Mouse (Mus musculus) myocyte (in vitro differentiated cells): Measurements from ENCODE around the gene Tmem33. TPM values are rescaled to one million over a fixed set of nuclear protein-coding genes. Genes with fewer than 3 reads are reported as not detected.
A peak's percentile ranks its signal among the peaks of the same experiment; 100 is the strongest.

Source experiments
- H3K27me3 ChIP-seq: one replicate; pipeline ENCODE4 v1.6.1; 2011; ENCODE audit not compliant: control insufficient read depth, insufficient read depth, insufficient read length
- H3K36me3 ChIP-seq: one replicate; pipeline ENCODE4 v1.6.1; 2011; ENCODE audit not compliant: control insufficient read depth, insufficient read depth
- H3K4me2 ChIP-seq: one replicate; pipeline ENCODE4 v1.6.1; 2011; ENCODE audit warnings: low read depth, control low read depth
- H3K4me3 ChIP-seq: one replicate; pipeline ENCODE4 v1.5.1; 2011; ENCODE audit warnings: mild to moderate bottlenecking, control low read depth, moderate library complexity
- H3K79me2 ChIP-seq: one replicate; pipeline ENCODE4 v1.6.1; 2011; ENCODE audit not compliant: control insufficient read depth, insufficient read depth
- H3ac ChIP-seq: one replicate; pipeline ENCODE4 v1.6.1; 2011; ENCODE audit not compliant: control insufficient read depth, insufficient read length
- CEBPB ChIP-seq: IDR thresholded peaks from 2 replicates; pipeline ENCODE4 v1.6.1; 2011; ENCODE audit warnings: mild to moderate bottlenecking, moderate library complexity; ENCODE audit not compliant: poor library complexity, insufficient read depth, severe bottlenecking
- E2F4 ChIP-seq: IDR thresholded peaks from one replicate; pipeline ENCODE4 v1.6.1; 2011; ENCODE audit warnings: mild to moderate bottlenecking, control low read depth, moderate library complexity; ENCODE audit not compliant: insufficient read depth
- MAX ChIP-seq: IDR thresholded peaks from one replicate; pipeline ENCODE4 v1.6.1; 2011; ENCODE audit warnings: low read depth, mild to moderate bottlenecking, control low read depth
- MYOD1 ChIP-seq, 3 experiments: IDR thresholded peaks; one replicate each; pipeline ENCODE4 v1.6.1; 2011; ENCODE audit warnings: control low read depth in 2 of 3, low read depth in 2 of 3, mild to moderate bottlenecking in 2 of 3, moderate library complexity in 1 of 3; ENCODE audit not compliant: insufficient read length in 2 of 3, control insufficient read depth in 1 of 3
- MYOG ChIP-seq, 3 experiments: IDR thresholded peaks; one replicate each; pipeline ENCODE4 v1.6.1; 2011; ENCODE audit warnings: control low read depth in 2 of 3, low read depth in 2 of 3, mild to moderate bottlenecking in 2 of 3; ENCODE audit not compliant: insufficient read length in 2 of 3, control insufficient read depth in 1 of 3, insufficient read depth in 1 of 3
- POLR2A ChIP-seq: IDR thresholded peaks from one replicate; pipeline ENCODE4 v1.6.1; 2011; ENCODE audit warnings: low read depth, mild to moderate bottlenecking, control low read depth, moderate library complexity; ENCODE audit not compliant: insufficient read length
- POLR2AphosphoS2 ChIP-seq: IDR thresholded peaks from one replicate; pipeline ENCODE4 v1.6.1; 2011; ENCODE audit warnings: low read depth, control low read depth; ENCODE audit not compliant: insufficient read length
- REST ChIP-seq: IDR thresholded peaks from one replicate; pipeline ENCODE4 v1.6.1; 2011; ENCODE audit warnings: mild to moderate bottlenecking, control low read depth, moderate library complexity; ENCODE audit not compliant: insufficient read depth, insufficient read length
- SRF ChIP-seq: IDR thresholded peaks from one replicate; pipeline ENCODE4 v1.6.1; 2011; ENCODE audit warnings: low read depth; ENCODE audit not compliant: control insufficient read depth, insufficient read length
- TCF12 ChIP-seq: IDR thresholded peaks from one replicate; pipeline ENCODE4 v1.6.1; 2011; ENCODE audit warnings: mild to moderate bottlenecking, control low read depth; ENCODE audit not compliant: poor library complexity, insufficient read depth, severe bottlenecking
- TCF3 ChIP-seq: IDR thresholded peaks from one replicate; pipeline ENCODE4 v1.6.1; 2011; ENCODE audit warnings: low read depth, control low read depth; ENCODE audit not compliant: insufficient read length
- USF1 ChIP-seq: IDR thresholded peaks from one replicate; pipeline ENCODE4 v1.6.1; 2011; ENCODE audit warnings: low read depth, mild to moderate bottlenecking, control low read depth, moderate library complexity
- polyA plus RNA-seq: library from polyadenylated mRNA; unstranded; fragments of >200 nt; fragmentation: generic; extraction: Trizol; gene quantifications from one replicate; pipeline ENCODE4 v1.2.1, GENCODE M21; 2012; ENCODE audit warnings: missing spikeins

The Tmem33 gene
- polyA plus RNA-seq, result 42.4 TPM

DNA sequence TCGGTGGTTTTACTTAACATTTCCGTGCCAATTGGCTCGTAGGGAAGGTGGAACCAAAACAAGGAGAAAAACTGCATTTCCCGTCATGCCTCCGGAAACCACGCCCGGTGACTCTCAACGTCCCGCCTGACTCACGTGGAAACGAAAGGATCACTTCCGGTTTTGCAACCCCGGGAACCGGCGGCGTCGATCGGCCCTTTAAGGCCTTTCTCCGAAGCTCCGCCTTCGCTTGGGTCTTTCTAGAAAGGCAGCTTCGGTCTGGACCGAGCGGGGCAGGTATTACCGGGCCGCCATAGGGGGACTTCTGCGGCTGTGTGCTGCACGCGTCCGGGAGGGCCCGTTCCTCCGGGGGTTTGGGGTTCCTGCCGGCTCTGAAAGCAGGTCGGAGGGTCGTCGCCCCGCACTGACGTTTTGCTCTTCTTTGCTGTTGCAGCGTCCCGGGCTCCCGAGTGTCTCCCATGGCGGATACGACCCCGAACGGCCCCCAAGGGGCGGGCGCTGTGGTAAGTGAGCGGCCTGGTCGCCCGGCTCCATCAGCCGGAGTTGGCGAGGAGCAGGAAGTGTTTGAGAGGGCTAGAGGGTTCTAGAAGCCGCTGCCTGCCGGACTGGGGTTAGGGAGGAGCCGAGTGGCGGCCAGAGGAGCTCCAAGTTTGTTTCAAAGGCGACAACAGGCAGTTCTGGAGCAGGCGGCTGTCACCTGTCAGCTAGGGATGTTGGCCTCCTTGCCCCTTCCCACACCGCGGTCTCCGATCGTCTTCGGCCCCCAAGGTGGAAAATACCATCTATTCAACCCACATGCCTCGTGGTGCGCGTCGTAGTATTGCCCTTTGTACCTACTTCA, at the start of gene Tmem33:
Gene Tmem33 (plus strand): TSS at position 35 of the 841 bp plus-strand sequence.
- Histone ChIP-seq H3K4me2 (peak within 1 kb of the TSS; percentile 70), H3K79me2 (peaks cover 19% of the 10 kb centered on the region), H3ac (peak within 1 kb of the TSS; percentile 58), H3K27me3 (peaks cover 1% of the 10 kb centered on the region), H3K4me3 (peak within 1 kb of the TSS; percentile 83), H3K36me3 (peaks cover 22% of the 10 kb centered on the region)
- TF ChIP-seq E2F4, result no peak
- TF ChIP-seq SRF, result peak; percentile 57
- peak; percentile 62; the same call in 1 of the 2 replicates for TF ChIP-seq CEBPB
- TF ChIP-seq TCF3, result no peak
- TF ChIP-seq POLR2A, result peak; percentile 8
- peak in 1 of 3 experiments; percentile 9 for TF ChIP-seq MYOG (IDR thresholded peaks at IDR 0.05; ENCODE audit: control insufficient read depth in 1 of 3, insufficient read depth in 1 of 3, insufficient read length in 2 of 3, low read depth in 2 of 3)
- TF ChIP-seq MYOD1 (IDR thresholded peaks at IDR 0.05; ENCODE audit: control insufficient read depth in 1 of 3, insufficient read length in 2 of 3, low read depth in 2 of 3), result no peak
- peak; percentile 89 for TF ChIP-seq USF1

DNA sequence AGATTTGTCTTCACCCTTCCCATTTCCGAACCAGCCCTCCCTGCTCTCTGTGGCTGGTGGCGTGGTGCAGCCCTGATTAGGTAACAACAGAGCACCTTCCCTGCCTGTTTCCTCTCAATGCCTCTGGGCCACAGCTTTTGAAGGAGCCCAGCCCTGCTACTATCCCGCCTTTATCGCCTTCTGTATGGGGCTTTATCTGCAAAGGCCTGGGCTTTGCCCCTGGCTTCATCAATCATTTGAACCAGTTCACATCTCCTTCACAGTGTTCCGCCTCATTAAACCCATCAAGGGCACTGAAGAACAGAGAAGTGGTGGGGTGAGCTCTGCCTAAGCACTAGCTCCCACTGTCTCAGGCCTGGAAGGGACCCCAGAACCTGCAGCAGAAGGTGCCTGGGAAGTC, 47.2 kb upstream of the Tmem33 start:
- Histone ChIP-seq H3K27me3 (peaks cover 62% of the 10 kb centered on the region), H3K4me2 (no peak overlapping the region), H3ac (no peak overlapping the region), H3K36me3 (no peaks in the 10 kb centered on the region), H3K4me3 (no peak overlapping the region), H3K79me2 (no peaks in the 10 kb centered on the region)
- TF ChIP-seq MYOG (IDR thresholded peaks at IDR 0.05; ENCODE audit: control insufficient read depth in 1 of 3, insufficient read depth in 1 of 3, insufficient read length in 2 of 3, low read depth in 2 of 3) (no peak), E2F4 (no peak), MAX (no peak), USF1 (no peak), TCF3 (no peak), POLR2AphosphoS2 (no peak), MYOD1 (IDR thresholded peaks at IDR 0.05; ENCODE audit: control insufficient read depth in 1 of 3, insufficient read length in 2 of 3, low read depth in 2 of 3) (no peak), SRF (no peak), TCF12 (no peak), POLR2A (no peak), CEBPB (no peak), REST (no peak)

DNA sequence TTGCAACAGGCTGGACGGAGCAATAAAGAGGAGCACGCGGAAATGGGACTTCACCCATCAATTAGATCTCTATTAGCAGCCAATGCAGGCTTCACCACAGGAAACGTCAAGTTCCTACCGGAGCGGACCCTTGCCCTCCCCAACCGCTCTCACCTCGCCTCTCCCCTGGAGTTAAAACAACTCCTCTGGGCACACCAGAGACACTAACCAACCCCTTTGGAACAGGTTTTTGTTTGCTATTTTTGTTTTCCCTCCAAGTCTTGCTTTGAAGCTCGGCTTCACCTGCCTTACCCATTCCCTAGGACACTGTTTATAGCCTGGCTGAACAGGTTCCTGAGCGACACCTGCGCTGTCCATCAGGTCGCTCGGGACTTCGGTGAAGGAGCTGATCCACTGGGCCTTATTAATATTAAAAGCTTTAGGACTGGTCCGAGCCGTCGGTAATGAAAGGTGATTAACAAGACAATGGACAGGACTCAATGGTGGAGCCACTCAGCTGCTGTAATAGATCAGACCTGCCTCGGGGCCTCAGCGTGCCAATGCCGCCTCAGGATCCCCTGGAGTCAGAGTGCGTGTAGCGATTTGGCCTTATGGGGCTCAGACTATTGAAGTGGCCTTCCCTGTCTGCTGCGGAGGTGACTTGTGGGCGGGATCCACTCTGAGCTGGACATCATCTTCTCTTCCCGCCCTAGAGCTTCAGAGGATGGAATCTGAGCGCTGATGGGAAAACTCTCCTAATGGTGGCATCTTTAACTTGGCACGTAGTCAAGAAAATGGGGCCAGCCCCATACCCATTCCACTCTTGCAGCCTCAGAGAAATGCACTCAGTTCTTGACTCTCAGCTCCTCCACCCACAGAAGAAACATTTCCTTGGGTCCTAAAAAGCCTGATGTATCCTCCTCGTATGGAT, 45.0 kb upstream of the Tmem33 start:
- H3K27me3 ChIP-seq, result peaks cover 58% of the 10 kb centered on the region

More for the DNA sequence above, 45.0 kb upstream of the Tmem33 start:
- no peak overlapping the region for H3K4me3 ChIP-seq
- no peak overlapping the region for H3K4me2 ChIP-seq
- TF ChIP-seq TCF3 (no peak), REST (no peak), MYOD1 (IDR thresholded peaks at IDR 0.05; ENCODE audit: control insufficient read depth in 1 of 3, insufficient read length in 2 of 3, low read depth in 2 of 3) (no peak), POLR2AphosphoS2 (no peak), POLR2A (no peak), MYOG (IDR thresholded peaks at IDR 0.05; ENCODE audit: control insufficient read depth in 1 of 3, insufficient read depth in 1 of 3, insufficient read length in 2 of 3, low read depth in 2 of 3) (no peak), USF1 (no peak), MAX (no peak), TCF12 (no peak), SRF (no peak), CEBPB (no peak), E2F4 (no peak)
- H3ac ChIP-seq, result no peak overlapping the region
- no peaks in the 10 kb centered on the region for H3K79me2 ChIP-seq
- H3K36me3 ChIP-seq, result no peaks in the 10 kb centered on the region
